Mouse (Mus musculus) urinary bladder, postnatal 14 days (tissue): ENCODE measurements at regions not wholly inside any gene's neighbourhood (a gene's known extent, or its start where the extent isn't known, plus 50 kb on each side); places are given as distances from the start of the nearest gene placed in this dataset.

Source experiments
- DNase-seq: peaks from one replicate; pipeline ENCODE4 v3.0.0; 2021; ENCODE audit warnings: low spot score

- peak; percentile 18 for DNase-seq
These were observed 776.9 kb downstream of the Kcnma1 start for GRCm38 (mm10) chr14:23237376-23237775.

- DNase-seq, result no peak
These were observed 815.6 kb downstream of the Kcnma1 start for GRCm38 (mm10) chr14:23198676-23199075.

- no peak for DNase-seq
These were observed 819.4 kb downstream of the Kcnma1 start for GRCm38 (mm10) chr14:23194569-23195529.

GRCm38 (mm10) chr14:23192566-23192965, 821.7 kb downstream of the Kcnma1 start:
- DNase-seq, result no peak

GRCm38 (mm10) chr14:23185359-23185758, 828.9 kb downstream of the Kcnma1 start:
- DNase-seq, result no peak

- no peak for DNase-seq
These were observed 844.9 kb downstream of the Kcnma1 start for GRCm38 (mm10) chr14:23169346-23169745.

- no peak for DNase-seq
These were observed 853.7 kb downstream of the Kcnma1 start for GRCm38 (mm10) chr14:23160567-23160966.

GRCm38 (mm10) chr14:23150431-23150830, 863.9 kb downstream of the Kcnma1 start:
- DNase-seq, result no peak

- DNase-seq, result no peak
These were observed 867.3 kb downstream of the Kcnma1 start for GRCm38 (mm10) chr14:23146981-23147380.

- DNase-seq, result no peak
These were observed 873.9 kb downstream of the Kcnma1 start for GRCm38 (mm10) chr14:23140385-23140784.

GRCm38 (mm10) chr14:23134723-23135122, 879.6 kb downstream of the Kcnma1 start:
- no peak for DNase-seq

- DNase-seq, result peak; percentile 10
These were observed 882.4 kb downstream of the Kcnma1 start for GRCm38 (mm10) chr14:23131736-23132519.

GRCm38 (mm10) chr14:23115889-23116510, 898.3 kb downstream of the Kcnma1 start:
- DNase-seq, result no peak

- peak; percentile 32 for DNase-seq
These were observed 899.4 kb downstream of the Kcnma1 start for GRCm38 (mm10) chr14:23114910-23115309.

- no peak for DNase-seq
These were observed 899.8 kb downstream of the Kcnma1 start for GRCm38 (mm10) chr14:23114456-23114855.

GRCm38 (mm10) chr14:23112369-23112768, 901.9 kb downstream of the Kcnma1 start:
- no peak for DNase-seq

GRCm38 (mm10) chr14:23108590-23108989, 905.7 kb downstream of the Kcnma1 start:
- no peak for DNase-seq

GRCm38 (mm10) chr14:23107466-23107865, 906.8 kb downstream of the Kcnma1 start:
- no peak for DNase-seq
